Mouse (Mus musculus): ENCODE measurements around the gene Col16a1.
A peak's percentile ranks its signal among the peaks of the same experiment; 100 is the strongest.

The Col16a1 gene

DNA sequence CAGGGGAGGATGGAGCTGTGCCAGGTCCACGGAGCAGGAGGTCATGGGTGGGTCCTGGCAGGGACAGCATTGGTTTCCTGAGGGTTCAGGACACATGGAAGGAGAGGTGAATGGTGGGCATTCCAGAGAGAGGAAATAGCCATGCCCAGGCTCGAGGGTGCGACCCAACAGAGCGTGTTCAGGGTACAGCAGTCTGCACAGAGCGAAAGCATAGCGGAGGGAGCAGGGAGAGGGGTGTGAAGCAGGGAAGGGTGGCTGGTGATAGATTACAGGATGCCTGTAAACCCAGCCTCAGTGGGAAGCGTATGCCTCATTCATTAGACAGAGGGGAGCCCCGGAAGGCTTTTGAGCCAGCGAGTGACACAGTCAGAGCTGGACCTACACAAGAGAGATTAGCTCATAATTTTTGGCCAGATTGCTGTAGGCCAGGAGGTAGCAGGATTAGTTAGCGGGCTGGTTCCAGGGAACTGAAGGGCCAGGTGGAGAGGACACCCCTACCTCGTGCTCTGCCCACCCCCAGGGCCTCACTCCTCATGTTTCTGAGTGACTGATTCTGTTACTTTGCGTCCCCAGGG lies 37.7 kb downstream of the Col16a1 start:
- peak; percentile 68 for DNase-seq

DNA sequence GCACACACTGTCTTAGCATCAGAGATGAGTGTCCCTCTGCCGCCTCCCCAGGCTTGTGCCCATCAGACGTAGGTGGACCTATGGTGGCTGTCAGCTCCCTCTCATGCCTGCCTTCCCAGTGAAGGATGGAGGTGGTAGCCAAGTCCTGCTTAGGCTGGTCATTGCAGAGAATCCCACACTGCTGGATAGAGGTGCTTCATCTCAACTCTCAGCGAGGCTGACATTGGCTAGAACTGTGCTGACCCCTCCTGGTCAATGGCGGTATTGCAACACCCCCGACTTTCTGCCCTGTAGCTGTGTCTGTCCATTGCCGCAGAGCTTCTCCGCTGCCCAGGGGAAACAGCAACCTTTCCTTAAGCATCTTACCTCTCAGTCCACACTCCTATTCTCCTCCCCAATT lies 39.7 kb downstream of the Col16a1 start:
- DNase-seq: peak; percentile 89

DNA sequence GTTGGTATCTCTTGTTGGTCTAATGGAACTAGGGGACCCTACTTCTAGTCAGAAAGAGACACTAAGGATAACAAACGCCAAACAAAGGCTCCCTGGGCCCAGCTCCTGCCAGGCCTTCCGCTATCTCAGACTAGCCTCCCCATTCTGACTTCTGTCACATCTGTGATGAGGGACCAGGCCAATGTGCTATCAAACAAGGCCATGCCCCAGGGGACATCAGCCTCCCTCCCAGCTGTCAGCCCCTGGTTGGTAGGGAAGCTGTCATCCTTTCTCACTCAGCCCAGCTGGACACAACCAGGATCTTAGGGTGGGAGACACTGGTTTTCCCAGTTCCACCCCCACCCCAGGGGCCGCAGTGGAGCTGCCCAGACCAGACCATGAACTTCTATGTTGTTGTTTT lies 47.5 kb downstream of the Col16a1 start:
- no peak for DNase-seq

DNA sequence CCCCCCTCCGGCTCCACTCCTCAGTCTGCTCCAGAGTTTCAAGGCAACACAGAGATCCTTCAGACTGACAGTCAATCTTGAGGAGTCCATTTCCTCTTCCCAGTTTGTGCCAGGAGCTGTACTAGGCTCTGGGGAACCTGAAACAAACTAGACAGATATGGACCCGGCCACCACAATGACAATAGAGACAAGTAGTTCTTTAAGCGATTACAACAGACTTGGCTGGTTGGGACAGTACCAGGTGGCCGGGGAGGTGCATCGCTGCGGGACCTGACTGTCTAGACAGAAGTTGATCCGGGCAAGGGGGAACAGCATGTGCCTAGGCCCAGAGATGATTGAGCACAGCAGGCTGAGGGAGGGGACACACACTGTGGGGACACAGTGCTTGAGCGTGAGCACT lies 53.5 kb downstream of the Col16a1 start:
- DNase-seq: peak; percentile 49

DNA sequence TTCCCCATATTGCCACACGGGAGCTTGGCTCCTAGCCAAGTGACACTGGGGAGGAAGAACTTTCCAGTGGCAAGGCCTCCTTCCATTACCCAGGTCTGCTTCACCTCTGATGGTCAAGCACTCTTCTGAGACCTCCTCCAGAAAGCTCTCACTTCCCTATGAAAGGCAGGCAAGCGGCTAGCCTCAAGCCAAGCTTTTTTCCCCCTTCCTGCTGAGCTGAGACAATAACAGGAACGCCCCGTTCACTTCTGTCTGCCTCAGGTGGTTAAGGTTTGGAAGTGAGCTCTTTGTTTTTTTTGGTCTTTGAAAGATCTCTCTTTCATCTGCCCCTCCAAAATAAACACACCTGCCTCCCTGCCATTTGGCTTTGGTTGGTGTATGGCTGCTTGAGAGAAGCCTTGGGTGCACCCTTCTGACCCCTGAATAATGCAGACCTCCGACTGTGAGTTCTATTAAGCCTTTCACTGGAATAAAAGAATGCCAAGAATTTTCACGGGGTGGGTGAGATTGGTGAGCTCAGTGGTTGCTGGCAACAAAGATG lies 54.5 kb downstream of the Col16a1 start, which contains the start of gene Pef1:
TSS of gene Pef1 (plus strand) at position 448 of the 541 bp plus-strand sequence.
- DNase-seq: no peak

DNA sequence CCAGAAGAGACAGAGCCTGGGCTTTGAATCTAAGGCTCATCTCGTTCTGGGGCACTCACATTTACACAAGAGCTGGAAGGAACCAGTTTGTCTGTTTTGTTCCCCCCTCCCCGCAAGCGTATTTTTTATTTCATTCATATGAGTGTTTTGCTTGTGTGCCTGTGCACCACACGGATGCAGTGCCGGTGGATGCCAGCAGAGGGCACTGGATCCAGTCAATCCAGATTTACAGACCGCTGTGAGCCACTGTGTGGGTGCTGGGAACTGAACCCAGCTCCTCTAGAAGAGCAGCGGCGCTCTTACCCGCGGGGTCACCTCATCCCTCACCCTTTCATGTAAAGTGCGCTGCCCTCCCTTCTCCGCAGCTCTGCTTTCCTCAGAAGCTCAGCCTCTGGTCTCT lies 56.0 kb downstream of the Col16a1 start:
- no peak for DNase-seq

DNA sequence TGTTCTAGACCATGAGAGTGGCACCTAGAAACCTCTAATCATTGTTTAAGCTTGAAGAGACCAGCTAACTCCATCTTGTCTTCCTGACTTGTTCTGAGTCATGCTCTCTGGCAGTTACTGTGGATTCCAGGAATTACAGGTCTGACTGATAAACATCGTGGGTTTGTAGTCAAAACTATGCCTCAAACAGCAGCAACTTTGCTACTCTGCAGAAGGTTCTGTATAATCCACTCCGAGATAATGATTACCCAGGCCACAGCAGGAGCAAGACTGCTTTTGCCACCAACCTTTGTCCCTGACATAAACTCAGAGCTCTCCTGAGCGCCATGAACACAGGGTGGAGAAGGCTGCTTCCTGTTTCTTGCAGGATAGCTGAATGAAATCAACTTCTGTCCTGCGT lies 56.9 kb downstream of the Col16a1 start:
- DNase-seq: no peak

DNA sequence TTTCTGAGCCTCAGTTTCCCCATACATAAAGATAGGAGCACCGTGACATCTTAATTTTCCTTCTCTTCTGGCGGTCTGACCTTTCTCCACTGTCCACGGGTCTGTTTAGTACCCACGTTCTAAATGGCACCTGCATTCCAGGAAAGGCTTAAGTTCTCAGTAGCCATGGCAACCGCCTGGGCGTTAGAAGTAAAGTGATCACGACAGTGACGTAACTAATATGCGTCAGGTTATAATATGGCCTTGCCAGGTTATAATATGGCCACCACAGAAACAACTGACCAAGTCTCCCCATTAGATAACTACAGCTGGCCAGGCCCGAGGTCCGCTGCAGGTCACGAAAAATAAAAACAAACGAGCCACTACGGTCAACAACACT lies 59.4 kb downstream of the Col16a1 start:
- no peak for DNase-seq

DNA sequence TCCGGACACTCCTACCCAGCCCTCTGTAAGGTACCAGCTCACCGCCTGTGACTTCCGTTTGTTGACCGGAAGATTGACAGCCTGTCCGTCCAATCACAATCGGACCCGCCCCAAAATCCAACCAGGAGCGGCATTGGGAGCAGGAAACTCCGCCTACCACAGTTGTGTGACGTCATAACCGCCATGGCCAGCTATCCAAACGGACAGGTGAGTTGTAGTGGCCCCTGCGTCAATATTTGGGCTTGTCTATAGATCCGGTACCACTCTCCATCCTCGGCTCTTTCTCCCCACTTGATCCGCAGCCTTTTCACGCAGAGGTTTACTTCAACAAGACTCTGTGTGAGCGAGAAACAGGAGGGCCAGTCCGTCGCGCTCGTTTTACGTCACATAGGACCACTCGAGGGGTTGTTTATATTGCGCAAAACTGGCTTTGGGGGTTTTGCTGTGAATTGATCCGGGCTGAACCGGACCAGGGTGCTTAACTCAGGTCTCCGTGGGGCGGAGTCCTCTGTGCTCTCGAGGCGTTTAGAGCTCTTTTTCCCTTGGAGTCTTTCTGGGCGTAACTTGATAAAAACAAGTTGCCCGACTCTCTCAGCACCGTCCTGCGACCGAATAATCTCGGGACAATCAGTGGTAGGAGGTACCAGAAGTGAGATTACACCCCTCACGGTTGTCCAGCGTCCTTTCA lies 59.9 kb downstream of the Col16a1 start:
- peak; percentile 99 for DNase-seq

DNA sequence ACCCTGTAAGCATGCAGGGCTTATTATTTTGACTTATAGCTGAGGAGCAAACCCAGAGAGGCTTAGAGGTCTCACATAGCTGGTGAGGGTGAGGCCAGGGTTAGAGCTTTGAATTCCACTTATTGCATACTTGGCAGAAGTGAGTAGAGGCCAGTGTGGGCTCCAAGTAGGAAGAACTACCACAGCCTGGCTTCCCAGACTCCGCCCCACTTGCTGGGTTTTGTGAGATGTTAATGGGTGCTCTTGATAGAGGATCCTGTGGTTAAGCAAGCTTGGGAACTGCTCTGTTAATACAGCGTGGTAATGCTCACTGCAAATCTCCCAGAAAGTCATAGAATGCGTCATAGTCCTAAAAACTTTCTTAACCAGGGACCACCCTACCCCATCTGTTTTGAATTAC lies 61.3 kb downstream of the Col16a1 start:
- no peak for DNase-seq

DNA sequence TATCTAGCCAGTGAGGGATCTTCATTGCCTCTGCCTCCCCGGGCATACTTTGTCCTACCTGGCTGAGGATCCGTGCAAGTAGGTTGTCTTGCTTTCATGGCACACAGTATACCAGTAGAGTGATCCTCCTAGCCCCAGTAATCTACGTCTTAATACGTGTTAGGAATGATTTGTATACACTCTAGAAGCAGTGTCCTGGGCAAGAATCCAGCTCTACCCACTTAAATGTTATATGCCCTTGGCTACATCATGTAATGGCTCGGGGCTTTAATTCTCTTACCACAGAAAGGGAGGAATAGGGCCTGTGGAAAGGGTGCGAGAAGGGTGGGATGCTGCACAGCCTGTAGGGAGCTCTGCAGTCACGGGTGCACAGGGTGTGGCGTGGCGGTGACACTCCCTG lies 62.0 kb downstream of the Col16a1 start:
- DNase-seq: no peak

DNA sequence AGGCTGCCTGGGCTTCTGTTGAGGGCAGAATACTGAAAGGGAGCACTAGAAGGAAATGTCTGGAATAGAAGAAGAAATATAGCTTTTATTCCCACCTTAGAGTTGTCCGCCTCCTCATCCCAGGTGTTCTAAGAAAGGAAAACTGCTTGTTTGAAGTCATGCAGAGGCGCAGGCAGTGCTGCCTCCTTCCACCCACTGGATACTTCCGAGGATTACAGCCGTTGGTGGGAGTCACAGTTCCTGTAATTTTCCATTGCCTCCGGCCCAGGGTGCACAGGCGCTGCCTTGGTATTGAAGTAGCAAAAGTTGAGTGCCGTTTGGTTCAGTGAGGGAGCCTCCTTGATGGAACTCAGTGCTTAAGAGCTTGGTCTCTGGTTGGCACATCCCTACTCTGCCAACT lies 62.5 kb downstream of the Col16a1 start:
- DNase-seq: no peak

DNA sequence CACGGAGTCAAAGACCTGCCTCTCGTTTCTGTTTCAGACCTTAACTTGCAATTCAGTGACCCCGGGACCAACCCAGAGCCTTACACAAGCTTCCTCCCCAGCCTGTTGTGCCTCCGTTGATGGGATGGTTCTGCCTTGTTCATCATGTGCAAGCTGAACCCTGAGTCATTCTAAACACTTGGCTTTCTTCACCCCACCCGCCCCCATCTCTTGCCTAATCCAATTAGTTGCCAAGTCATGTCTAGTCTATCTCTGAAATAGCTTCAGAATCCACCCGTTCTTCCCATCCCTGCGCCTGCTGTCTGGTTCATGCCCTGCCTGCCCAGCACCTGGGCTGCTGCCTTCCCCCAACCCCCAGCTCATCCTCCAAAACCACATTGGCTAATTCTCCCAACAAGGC lies 64.7 kb downstream of the Col16a1 start:
- no peak for DNase-seq

DNA sequence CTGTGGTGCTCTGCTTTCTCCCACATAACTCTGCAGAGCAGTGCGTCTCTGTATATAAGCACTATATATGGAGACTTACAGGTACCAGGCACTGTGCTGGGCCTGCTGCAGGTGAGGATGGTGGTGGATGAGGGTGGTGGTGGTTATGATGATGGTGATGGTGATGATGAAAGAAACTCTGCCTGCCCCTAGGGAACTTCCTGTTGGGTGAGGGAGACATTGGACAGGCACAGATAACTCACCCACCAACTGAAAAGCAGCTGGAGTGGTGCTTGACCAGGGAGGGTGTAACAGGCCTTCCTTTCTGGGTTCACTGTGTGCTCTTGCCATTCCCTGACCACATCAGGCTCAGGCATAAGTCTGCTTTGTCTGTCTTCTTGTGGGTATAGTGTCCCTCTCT lies 65.1 kb downstream of the Col16a1 start:
- DNase-seq: no peak

DNA sequence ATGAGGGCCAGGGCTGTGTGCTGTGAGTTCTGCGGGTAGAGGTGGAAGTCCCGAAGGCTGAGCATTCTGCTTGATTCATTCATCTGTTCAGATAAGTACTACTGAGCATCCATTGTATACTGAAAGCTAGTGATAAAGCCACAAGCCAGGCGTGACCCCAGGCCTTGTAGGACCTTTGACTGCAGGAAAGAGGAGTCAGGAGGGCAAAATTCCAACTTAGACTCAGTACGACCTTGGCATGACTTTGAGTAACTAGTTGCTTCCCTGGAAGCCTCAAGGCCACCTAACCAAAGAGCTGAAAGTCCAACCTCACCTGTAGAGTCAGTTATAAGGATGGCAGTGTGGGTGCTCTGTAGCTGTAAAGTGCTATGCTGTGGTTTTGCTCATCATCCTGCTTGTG lies 73.1 kb downstream of the Col16a1 start:
- no peak for DNase-seq

DNA sequence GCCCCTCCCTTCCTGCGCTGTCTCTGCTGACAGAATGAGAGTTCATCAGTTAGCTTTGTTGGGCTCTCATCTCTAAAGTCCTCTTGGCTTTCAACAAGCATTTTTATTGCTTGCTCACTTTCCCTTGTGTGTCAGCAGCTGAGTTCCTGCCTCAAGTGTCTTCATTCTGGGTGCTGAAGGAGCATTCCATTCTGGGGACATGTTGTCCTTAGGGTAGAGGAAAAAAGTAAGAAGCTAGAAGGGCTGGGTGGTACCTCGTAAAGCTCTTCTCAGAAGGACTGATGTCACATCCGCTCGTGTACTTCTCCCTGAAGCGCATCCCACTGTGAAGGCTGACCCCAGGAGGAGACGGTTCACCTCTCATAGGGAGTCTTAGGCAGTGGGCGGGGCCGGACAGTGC lies 73.9 kb downstream of the Col16a1 start:
- no peak for DNase-seq

DNA sequence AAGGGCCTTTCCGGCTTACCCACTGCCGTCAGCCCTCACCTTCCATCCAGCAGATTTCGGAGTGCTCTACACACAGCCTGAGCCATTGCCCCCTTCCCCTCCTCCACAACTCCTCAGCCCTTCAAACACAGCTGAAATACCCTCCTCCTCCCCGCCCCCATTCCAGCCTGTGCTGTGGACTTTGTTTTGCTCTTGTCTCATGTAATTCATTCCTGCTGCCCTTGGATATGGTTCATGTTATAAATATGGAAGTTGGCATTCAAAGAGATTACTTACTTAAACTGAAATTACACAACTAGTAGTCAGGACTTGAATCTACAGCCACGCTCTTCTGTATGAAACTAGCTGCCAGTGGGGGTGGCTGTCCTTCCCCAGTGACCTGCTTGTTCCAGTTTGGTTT lies 75.4 kb downstream of the Col16a1 start:
- no peak for DNase-seq

DNA sequence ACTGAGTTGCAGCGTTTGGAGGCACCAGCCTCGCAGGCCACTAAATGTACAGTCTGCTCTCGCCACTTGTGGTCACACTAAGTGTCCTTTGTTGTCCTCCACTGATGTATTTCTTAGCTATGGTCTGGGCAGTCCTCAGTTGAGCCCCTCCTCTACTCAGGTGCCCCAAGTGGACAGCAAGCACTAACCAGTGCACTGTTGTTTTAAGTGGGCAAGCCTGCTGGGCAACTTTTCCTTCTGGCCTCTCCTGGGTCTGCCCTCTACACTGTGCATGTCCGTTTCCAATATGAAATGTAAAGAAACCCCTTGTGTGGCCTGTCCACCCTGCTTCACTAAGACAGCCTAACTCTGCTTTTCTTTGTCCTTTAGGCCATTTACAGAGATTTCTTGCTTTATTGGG lies 76.5 kb downstream of the Col16a1 start:
- no peak for DNase-seq

DNA sequence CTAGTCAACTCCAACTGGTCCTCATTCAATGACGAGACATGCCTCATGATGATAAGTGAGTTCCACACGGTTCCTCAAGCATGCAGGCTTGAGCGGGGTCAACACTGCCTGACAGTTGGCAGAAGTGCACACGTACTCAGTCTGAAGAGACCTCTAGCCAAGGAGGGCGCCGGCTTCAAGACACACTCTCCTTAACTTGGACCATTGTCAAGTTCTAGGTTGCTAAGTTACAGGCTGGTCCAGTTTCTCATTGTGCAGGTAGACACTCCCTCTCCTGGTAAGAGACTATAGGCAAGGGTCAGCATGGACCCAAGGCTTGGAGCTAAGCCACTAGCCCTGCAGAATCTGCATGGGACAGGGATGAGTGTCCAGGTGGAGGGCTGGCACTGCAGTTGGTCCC lies 77.5 kb downstream of the Col16a1 start:
- no peak for DNase-seq

DNA sequence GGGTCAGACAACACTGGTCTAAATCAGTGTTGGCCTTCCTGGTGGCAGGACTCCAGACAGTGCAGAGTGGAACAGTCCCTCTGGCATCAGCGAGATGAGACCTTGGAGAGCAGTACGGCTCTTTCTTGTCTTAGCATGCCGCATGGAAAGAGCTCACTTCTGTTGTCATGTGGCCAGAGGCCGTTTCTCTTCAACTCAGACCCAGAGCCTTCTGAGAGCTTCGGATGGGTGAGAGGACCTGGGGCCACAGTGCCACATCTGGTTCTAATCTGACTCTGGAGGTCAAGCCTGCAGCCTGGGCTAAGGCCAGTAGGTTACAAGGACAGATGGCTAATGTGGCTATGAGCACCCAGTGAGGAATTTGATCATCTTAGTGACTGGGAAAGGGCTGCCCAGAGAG lies 78.3 kb downstream of the Col16a1 start:
- no peak for DNase-seq

DNA sequence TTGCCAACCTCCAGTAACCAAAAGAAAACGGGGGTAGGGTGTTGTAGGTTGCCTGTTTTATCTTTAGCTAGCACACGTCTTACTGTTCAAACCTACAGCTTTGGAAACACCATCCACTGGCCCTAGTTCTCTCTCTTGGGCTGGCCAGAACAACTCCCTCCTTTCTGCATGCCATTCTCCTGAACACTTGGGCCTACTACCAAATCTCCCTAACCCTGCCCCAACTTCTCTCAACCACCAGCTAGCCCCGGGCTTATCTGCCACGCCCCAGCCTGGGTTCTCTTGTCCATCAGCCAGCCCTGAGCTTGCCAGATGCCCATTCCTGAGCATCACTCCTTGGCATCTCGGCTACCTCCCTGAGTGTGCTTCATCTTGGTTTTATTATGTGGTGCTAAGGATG lies 81.3 kb downstream of the Col16a1 start:
- DNase-seq: no peak

DNA sequence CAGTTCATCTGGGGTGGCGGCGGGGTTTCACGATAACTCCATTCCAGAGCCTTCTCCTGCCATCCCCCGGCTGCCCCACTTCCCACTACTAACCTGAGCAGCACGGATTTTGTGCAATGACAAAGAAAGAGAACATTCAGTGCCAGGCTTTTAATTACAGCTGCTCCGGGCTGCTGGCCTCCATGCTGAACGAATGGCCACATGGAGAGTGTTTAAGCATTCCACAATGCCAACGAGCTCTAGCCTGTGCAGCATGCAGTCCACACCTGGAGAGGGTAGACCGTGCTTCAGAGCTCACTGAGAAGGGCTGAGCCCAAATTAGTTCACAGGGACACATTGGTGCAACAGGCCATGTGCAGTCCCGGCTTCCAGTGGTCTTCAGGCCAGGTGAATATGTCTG lies 82.4 kb downstream of the Col16a1 start:
- DNase-seq: no peak

DNA sequence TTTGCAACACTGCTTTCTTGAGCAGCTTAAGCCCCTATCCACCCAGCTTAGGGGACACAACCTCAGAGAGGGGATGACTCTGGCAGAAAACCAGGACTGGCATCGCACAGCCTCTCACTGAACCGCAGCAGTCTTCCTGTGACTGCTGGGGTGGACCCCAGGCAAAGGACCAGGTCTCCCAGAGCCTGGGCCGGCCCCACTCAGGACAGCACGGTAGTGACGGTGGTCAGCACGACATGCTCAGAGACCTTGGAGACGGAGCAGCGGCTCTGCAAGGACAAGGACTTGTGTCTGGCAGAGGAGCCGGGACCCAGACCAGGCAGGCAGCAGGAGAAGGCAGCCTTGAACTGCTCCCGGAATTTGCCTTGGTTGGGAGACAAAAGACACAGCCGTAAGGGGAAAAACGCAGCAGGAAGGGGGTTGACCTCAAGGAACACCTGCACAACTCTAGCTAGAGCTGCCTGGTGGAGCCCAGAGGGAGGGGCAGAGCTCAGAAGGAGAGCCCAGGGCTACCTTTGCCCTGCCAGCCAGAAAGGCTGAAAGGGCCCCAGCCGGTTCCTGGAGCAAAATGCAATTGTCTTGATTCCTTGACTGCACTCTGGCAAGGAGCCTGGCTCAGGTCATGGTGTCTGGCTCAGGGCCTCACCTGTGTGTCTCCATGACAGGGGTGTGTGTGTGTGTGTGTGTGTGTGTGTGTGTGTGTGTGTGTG lies 83.2 kb downstream of the Col16a1 start:
- DNase-seq: no peak

DNA sequence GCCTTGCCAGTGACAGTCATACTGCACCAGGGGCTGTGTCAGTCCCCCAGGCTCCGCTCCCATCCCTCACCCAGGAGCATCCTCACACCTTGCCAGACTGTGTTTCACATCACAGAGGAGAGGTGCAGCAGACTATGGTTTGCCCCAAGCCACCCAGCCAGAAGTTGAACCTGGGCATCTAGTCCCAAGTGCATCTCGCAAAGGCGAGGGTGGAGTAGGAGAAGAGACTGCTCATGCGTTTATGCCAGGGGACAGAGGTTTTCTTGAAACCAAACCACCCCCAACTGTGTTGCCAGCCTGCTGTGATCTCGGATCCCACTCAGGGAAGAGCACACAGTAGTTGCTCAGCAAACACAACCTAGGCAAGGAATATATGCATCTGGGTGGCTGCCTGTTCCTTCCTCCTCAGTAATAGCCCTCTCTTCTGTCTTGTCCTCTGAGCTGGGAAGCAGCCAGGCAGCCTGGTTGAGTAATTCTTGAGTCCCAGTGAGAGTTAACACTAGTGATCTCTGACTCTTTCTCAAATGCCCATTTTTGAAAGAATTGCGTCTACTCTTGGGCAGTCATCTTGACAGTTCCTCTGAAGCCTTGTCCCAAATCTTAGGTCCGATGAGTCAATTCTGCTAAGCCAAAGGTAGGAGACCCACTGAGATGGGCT lies 83.9 kb downstream of the Col16a1 start:
- no peak for DNase-seq
